Mouse (Mus musculus) midbrain, embryonic 10.5 days (tissue): ENCODE results near the gene Mrgprx2. TPM values are rescaled to one million over a fixed set of nuclear protein-coding genes. Genes with fewer than 3 reads are reported as not detected.
"Not testable (repeated sequence)": the region's sequence is repeated elsewhere in the genome, so short reads cannot be mapped to it uniquely, and the experiment has no call there.

ENCODE experiments used
- DNase-seq: peaks from one replicate; pipeline ENCODE4 v3.0.0-alpha.2; 2017; ENCODE audit warnings: low spot score
- H3K27ac ChIP-seq: fragments of 300-500 bp; sonication (generic); replicated peaks from 2 replicates; pipeline ENCODE4 v1.5.1; 2016; ENCODE audit warnings: mild to moderate bottlenecking
- H3K27me3 ChIP-seq: fragments of 300-500 bp; sonication (generic); 2 replicates; pipeline ENCODE4 v1.6.1; 2016; ENCODE audit warnings: low read depth, mild to moderate bottlenecking; ENCODE audit not compliant: poor library complexity, severe bottlenecking
- H3K36me3 ChIP-seq: fragments of 300-500 bp; sonication (generic); 2 replicates; pipeline ENCODE4 v1.6.1; 2016; ENCODE audit warnings: mild to moderate bottlenecking, moderate library complexity
- H3K4me1 ChIP-seq: fragments of 300-500 bp; sonication (generic); 2 replicates; pipeline ENCODE4 v1.6.1; 2016
- H3K4me3 ChIP-seq: fragments of 300-500 bp; sonication (generic); 2 replicates; pipeline ENCODE4 v1.5.1; 2016; ENCODE audit warnings: mild to moderate bottlenecking, moderate library complexity
- H3K9me3 ChIP-seq: fragments of 300-500 bp; sonication (generic); replicated peaks from 2 replicates; pipeline ENCODE4 v1.6.1; 2016; ENCODE audit warnings: mild to moderate bottlenecking
- WGBS: fragments of 180-500 bp; shearing (Covaris S2); methylation state at CpG from one replicate; pipeline ENCODE4 v1.1.7; 2016; 5-methylcytosine and 5-hydroxymethylcytosine counted together
- polyA plus RNA-seq: library from polyadenylated mRNA; unstranded; fragments of >200 nt; fragmentation: Nextera tagmentation; extraction: Ambion mirVana; gene quantifications from 2 replicates; pipeline ENCODE4 v1.2.1, GENCODE M21; 2016

The Mrgprx2 gene
- polyA plus RNA-seq: not detected in 2 replicates

DNA sequence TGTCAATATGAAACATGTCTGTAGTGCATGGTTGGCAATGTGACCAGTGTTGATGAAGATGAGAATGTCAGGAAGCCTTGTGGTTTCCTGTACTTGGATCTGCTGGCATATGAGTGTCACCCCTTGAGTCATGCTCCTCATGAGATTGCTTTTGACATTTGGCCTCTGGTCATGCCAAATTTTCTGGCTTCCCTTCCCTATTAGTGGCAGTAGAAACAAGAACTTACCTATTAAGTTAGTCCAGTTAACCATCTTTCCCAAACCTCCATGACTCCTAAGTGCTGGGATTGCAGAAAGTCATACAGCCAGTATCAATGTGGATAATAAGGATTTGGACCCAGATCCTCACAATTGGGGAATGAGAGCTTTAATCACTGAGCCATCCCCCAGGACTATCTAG lies at the start of gene Mrgprx2:
Gene Mrgprx2, minus strand, starts transcription at position 101 of the 400 bp plus-strand sequence.
- Histone ChIP-seq H3K27me3 (no peaks in the 10 kb centered on the region), H3K4me1 (no peaks in the 10 kb centered on the region), H3K27ac (no peak within 1 kb of the TSS), H3K36me3 (no peaks in the 10 kb centered on the region), H3K4me3 (no peak within 1 kb of the TSS), H3K9me3 (peaks cover 66% of the 10 kb centered on the region)
- no peak for DNase-seq

DNA sequence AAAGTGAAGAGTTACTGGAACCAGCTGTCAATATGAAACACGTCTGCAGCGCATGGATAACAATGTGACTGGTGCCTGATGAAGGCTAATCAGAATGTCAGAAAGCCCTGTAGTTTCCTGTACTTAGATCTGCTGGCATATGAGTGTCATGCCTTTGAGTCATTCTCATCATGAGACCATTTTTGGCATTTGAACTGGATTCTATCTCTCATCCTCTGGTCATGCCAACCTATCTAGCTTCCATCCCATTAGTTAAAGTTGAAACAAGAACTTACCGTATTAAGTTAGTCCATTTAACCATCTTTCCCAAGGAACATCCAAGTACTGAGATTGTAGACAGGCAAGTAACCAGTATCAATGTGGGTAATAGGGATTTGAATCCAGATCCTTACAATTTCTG lies 42.9 kb downstream of the Mrgprx2 start, which contains the start of gene Mrgprb1:
Gene Mrgprb1, minus strand, starts transcription at position 101 of the 400 bp plus-strand sequence.
- DNase-seq: no peak
- peaks cover 55% of the 10 kb centered on the region for H3K9me3 ChIP-seq
- H3K36me3 ChIP-seq: no peaks in the 10 kb centered on the region
- H3K27ac ChIP-seq: no peak within 1 kb of the TSS
- no peaks in the 10 kb centered on the region for H3K27me3 ChIP-seq
- no peak within 1 kb of the TSS for H3K4me3 ChIP-seq
- H3K4me1 ChIP-seq: no peaks in the 10 kb centered on the region
- 92% methylated on average over 3 of the region's 3 CpGs for WGBS

DNA sequence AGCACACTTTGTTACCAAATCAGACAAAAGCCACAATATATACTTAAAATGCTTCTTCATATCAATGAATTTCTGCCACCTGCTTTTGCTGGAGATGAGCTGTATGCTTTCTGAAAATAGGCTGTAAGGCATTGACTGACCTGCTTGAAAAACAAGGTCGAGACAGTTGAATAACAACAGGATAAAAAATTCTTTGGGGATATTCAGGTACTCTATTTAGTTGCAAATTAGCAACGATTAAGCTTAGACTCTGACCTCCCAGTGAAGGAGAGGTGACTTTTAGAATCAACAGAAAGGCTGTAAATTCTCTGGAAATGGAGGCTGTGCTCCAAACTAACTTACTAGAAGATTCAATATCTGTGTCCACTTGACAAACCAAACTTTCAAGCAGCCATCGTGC lies 62.5 kb downstream of the Mrgprx2 start:
- no peak for DNase-seq
- Histone ChIP-seq H3K27ac (no peak overlapping the region), H3K9me3 (peaks cover 55% of the 10 kb centered on the region), H3K4me1 (no peaks in the 10 kb centered on the region), H3K4me3 (no peak overlapping the region), H3K36me3 (no peaks in the 10 kb centered on the region), H3K27me3 (no peaks in the 10 kb centered on the region)
- WGBS: 57% methylated on average over 3 of the region's 3 CpGs

DNA sequence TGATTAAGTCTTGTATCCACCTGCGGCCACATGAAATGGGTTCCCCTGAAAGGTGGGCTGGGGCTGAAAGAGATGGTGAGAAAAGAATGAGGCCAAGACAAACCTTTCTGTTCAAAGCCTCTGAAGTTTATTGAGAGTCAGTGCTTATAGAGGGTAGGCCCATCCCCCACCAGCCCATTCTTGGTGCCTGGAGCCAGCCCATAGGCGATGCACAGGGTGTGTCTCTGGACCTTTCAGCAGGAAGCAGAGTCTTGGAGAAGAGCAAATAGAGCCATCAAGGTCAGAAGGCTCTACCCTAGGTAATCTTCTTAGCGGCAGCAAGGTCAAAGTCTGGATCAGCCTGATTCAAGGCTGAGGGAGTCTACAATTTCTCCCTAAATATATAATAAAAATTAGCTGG lies 63.2 kb downstream of the Mrgprx2 start:
- H3K4me1 ChIP-seq, H3K27ac ChIP-seq, H3K4me3 ChIP-seq, H3K36me3 ChIP-seq, H3K27me3 ChIP-seq, DNase-seq: not testable (repeated sequence)
- WGBS: 77% methylated on average over 3 of the region's 3 CpGs
- H3K9me3 ChIP-seq: peaks cover 57% of the 10 kb centered on the region

Other genes starting within 250 kb of the Mrgprx2 start
- gene Mrgprb8, start 110.8 kb downstream of the Mrgprx2 start, polyA plus RNA-seq: not detected in 2 replicates
- gene Mrgprb1, start 43.0 kb downstream of the Mrgprx2 start, polyA plus RNA-seq: not detected in 2 replicates
- not detected in 2 replicates for gene Mrgprb2, start 58.8 kb upstream of the Mrgprx2 start, polyA plus RNA-seq
- not detected in 2 replicates for gene Mrgprb3, start 144.5 kb upstream of the Mrgprx2 start, polyA plus RNA-seq